Mouse (Mus musculus) intestine, embryonic 16.5 days (tissue): Measurements from ENCODE around the gene Sp2. TPM values are rescaled to one million over a fixed set of nuclear protein-coding genes. Genes with fewer than 3 reads are reported as not detected.
A peak's percentile ranks its signal among the peaks of the same experiment; 100 is the strongest.

Source experiments
- ATAC-seq: fragments of 200-750 bp; cut with Nextera tagmentation; 2 replicates; pipeline ENCODE4 v1.8.0; 2017; ENCODE audit warnings: moderate TSS enrichment, moderate library complexity
- H3K27ac ChIP-seq: fragments of 300-500 bp; sonication (generic); 2 replicates; pipeline ENCODE4 v1.5.1; 2014; ENCODE audit warnings: mild to moderate bottlenecking, low read length
- H3K27me3 ChIP-seq: fragments of 300-500 bp; sonication (generic); replicated peaks from 2 replicates; pipeline ENCODE4 v1.6.1; 2014; ENCODE audit warnings: low read length, control low read depth, mixed read lengths; ENCODE audit not compliant: control insufficient read depth, insufficient read depth
- H3K36me3 ChIP-seq: fragments of 300-500 bp; sonication (generic); 2 replicates; pipeline ENCODE4 v1.6.1; 2014; ENCODE audit warnings: low read length, control low read depth; ENCODE audit not compliant: control insufficient read depth, insufficient read depth
- H3K4me1 ChIP-seq: fragments of 300-500 bp; sonication (generic); 2 replicates; pipeline ENCODE4 v1.6.1; 2014; ENCODE audit warnings: low read length, control low read depth, mixed read lengths; ENCODE audit not compliant: control insufficient read depth, insufficient read depth
- H3K4me2 ChIP-seq: fragments of 300-500 bp; sonication (generic); 2 replicates; pipeline ENCODE4 v1.6.1; 2014; ENCODE audit warnings: low read depth, low read length, control low read depth
- H3K4me3 ChIP-seq: fragments of 300-500 bp; sonication (generic); 2 replicates; pipeline ENCODE4 v1.5.1; 2014; ENCODE audit warnings: mild to moderate bottlenecking, low read length
- H3K9ac ChIP-seq: fragments of 300-500 bp; sonication (generic); 2 replicates; pipeline ENCODE4 v1.6.1; 2014; ENCODE audit warnings: low read depth, low read length
- H3K9me3 ChIP-seq: fragments of 300-500 bp; sonication (generic); 2 replicates; pipeline ENCODE4 v1.6.1; 2016; ENCODE audit warnings: low read length, control low read depth; ENCODE audit not compliant: control insufficient read depth
- WGBS: fragments of 180-500 bp; shearing (Covaris S2); extraction: QIAGEN DNeasy Blood & Tissue Kit; methylation state at CpG from one replicate; pipeline ENCODE4 v1.1.7; 2014; 5-methylcytosine and 5-hydroxymethylcytosine counted together
- polyA plus RNA-seq: library from polyadenylated mRNA; unstranded; fragments of >200 nt; fragmentation: Nextera tagmentation; extraction: Ambion mirVana; gene quantifications from 2 replicates; pipeline ENCODE4 v1.2.1, GENCODE M21; 2015

Sp2 gene
- polyA plus RNA-seq = 13.2 and 13.8 TPM in 2 replicates

DNA sequence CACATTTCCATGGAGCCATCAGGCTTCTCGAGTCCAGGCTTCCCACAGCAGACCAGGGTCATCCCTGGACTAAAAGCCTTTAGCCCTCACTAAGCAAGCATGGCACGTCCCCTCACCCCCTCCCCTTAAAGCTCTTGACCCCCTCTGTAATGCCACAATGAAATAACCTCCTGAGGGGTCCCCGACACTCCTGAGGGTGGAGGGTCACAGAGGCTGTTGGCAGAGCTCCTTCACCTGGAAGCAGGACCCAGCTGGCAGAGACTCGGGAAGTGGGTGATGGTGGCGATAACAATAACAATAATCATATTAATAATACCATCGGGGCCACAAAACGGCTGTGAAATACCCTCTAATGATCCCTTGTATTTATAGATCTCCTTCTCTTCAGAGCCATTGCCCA is at the start of gene Sp2:
Sp2 (minus strand) TSS at position 101 of the 400 bp plus-strand sequence.
- Histone ChIP-seq H3K9me3 (no peaks in the 10 kb centered on the region), H3K27me3 (peaks cover 3% of the 10 kb centered on the region; the same call in 1 of the 2 replicates), H3K9ac (0 out of 2 replicates have a peak within 1 kb of the TSS, but pooled peaks have one; percentile 26), H3K27ac (no peak within 1 kb of the TSS), H3K36me3 (no peaks in the 10 kb centered on the region), H3K4me1 (peaks cover 12% of the 10 kb centered on the region; the same call in 1 of the 2 replicates), H3K4me3 (no peak within 1 kb of the TSS), H3K4me2 (0 out of 2 replicates have a peak within 1 kb of the TSS, but pooled peaks have one; percentile 7)
- ATAC-seq = no peak
- 79% methylated on average over 7 of the region's 7 CpGs for WGBS

GRCm38 (mm10) chr11:97032499-97032898 is 49.7 kb upstream of the Sp2 start:
- Histone ChIP-seq H3K4me3 (no peak overlapping the region), H3K4me2 (no peak overlapping the region), H3K27ac (no peak overlapping the region), H3K36me3 (no peaks in the 10 kb centered on the region), H3K4me1 (peaks cover 10% of the 10 kb centered on the region), H3K27me3 (no peaks in the 10 kb centered on the region), H3K9me3 (no peaks in the 10 kb centered on the region), H3K9ac (no peak overlapping the region)
- WGBS = 95% methylated on average over 4 of the region's 4 CpGs
- no peak for ATAC-seq

- Histone ChIP-seq H3K36me3 (no peaks in the 10 kb centered on the region), H3K4me3 (no peak overlapping the region), H3K27ac (no peak overlapping the region), H3K9me3 (no peaks in the 10 kb centered on the region), H3K4me2 (no peak overlapping the region), H3K27me3 (no peaks in the 10 kb centered on the region), H3K9ac (no peak overlapping the region), H3K4me1 (peaks cover 10% of the 10 kb centered on the region)
- WGBS = 85% methylated on average over 12 of the region's 12 CpGs
- ATAC-seq = no peak
Observed at GRCm38 (mm10) chr11:97031977-97032376, 49.2 kb upstream of the Sp2 start.

- Histone ChIP-seq H3K4me1 (peaks cover 15% of the 10 kb centered on the region), H3K36me3 (no peaks in the 10 kb centered on the region), H3K9ac (peak overlapping the region; percentile 75), H3K27ac (peak overlapping the region; percentile 26; the same call in 1 of the 2 replicates), H3K27me3 (no peaks in the 10 kb centered on the region), H3K9me3 (no peaks in the 10 kb centered on the region), H3K4me3 (peak overlapping the region; percentile 66), H3K4me2 (peak overlapping the region; percentile 91)
- 16% methylated on average over 15 of the region's 15 CpGs for WGBS
- ATAC-seq = no peak
Observed at GRCm38 (mm10) chr11:97030426-97030825, 47.7 kb upstream of the Sp2 start.

GRCm38 (mm10) chr11:97029686-97030417 is 47.1 kb upstream of the Sp2 start, which contains the start of gene Scrn2:
Gene Scrn2, plus strand, starts transcription at chr11:97029938.
- Histone ChIP-seq H3K9me3 (no peaks in the 10 kb centered on the region), H3K4me2 (peak within 1 kb of the TSS; percentile 91), H3K4me3 (peak within 1 kb of the TSS; percentile 66), H3K9ac (peak within 1 kb of the TSS; percentile 75), H3K36me3 (no peaks in the 10 kb centered on the region), H3K27ac (peak within 1 kb of the TSS; percentile 26), H3K27me3 (no peaks in the 10 kb centered on the region), H3K4me1 (peaks cover 19% of the 10 kb centered on the region)
- peak; percentile 82 for ATAC-seq
- 1% methylated on average over 25 of the region's 25 CpGs for WGBS

DNA sequence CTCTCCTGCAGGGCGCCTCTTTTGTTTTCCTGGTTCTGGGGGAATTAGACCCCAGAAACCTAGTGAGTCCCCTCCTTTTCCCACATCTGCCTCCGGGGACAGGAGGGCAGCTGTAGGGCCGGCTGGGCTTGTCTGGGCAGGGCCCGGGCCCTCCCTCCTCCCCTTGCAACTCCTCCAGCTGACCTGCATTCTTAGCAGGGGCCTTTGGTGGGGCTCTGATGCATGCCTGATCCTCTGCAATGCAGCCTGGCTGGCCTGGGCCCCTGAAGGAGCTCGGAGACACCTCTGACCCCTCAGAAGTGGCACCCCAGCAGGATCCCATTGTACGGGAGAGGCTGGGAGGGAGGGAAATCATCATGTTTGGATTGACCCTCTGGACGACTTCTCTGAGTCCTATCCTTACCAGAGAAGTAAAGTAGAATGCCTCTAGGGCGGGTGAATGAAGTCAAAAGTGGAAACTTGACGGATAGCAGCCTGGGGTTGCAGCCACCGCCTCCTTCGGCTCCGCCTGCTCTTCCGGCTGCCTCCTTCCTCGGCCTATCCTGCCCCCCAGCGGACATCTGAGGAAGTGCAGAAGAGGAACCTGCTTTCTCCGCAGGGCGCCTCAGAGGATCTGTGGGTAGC is 43.1 kb upstream of the Sp2 start:
- Histone ChIP-seq H3K9me3 (no peaks in the 10 kb centered on the region), H3K27ac (peak overlapping the region; percentile 42), H3K4me2 (peak overlapping the region; percentile 45), H3K4me1 (peaks cover 35% of the 10 kb centered on the region), H3K4me3 (peak overlapping the region; percentile 31), H3K9ac (peak overlapping the region; percentile 56), H3K27me3 (peaks cover 26% of the 10 kb centered on the region), H3K36me3 (no peaks in the 10 kb centered on the region)
- ATAC-seq = peak; percentile 32
- WGBS = 4% methylated on average over 17 of the region's 17 CpGs

DNA sequence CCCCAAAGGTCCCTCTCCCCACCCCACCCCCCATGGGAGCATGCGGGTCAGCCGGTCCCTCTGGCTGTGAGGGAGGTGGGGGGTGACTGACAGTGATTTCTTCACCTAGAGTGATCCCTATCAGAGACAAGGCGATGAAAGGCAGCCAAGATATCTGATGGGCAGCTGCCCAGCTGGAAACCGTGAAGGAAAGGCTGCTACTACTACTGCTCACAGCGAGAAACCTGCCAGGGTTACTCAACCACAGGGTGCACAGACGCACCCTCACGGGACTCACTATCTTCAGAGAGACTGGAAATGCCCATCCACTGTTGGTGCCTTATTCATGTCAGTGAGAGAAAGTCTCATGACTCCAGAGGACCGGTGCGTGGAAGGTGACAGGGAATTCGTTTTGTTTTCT is 42.2 kb upstream of the Sp2 start:
- Histone ChIP-seq H3K4me1 (peaks cover 27% of the 10 kb centered on the region), H3K4me2 (no peak overlapping the region), H3K27me3 (peaks cover 35% of the 10 kb centered on the region), H3K9ac (no peak overlapping the region), H3K9me3 (no peaks in the 10 kb centered on the region), H3K36me3 (no peaks in the 10 kb centered on the region), H3K4me3 (no peak overlapping the region), H3K27ac (no peak overlapping the region)
- ATAC-seq = no peak
- WGBS = 57% methylated on average over 10 of the region's 10 CpGs

GRCm38 (mm10) chr11:97021873-97022484 is 39.2 kb upstream of the Sp2 start:
- peaks cover 57% of the 10 kb centered on the region for H3K27me3 ChIP-seq

DNA sequence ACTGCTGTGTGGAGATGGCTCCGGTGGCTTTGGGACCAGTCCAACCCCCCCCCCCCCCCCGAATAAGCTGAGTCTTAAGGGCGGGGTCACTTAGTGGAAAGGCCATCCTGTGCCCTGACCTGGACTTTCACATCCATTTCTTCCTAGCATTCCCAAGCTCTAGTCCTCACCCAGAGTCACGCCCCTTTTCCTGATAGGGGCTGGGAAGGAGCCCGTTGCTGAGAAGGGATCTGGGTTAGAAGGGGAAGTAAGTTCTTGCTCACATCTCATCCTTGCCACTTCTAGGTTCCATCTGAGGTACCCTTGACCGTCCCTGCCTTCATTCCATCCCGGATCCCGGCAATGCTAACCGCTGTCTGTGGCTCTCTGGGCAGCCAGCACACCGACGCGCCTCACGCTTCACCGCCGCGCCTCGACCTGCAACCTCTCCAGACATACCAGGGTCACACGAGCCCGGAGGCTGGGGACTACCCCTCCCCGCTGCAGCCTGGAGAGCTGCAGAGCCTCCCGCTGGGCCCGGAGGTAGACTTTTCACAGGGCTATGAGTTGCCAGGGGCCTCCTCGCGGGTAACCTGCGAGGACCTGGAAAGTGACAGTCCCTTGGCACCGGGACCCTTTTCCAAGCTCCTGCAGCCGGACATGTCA is 38.5 kb upstream of the Sp2 start:
- Histone ChIP-seq H3K4me3 (peak overlapping the region; percentile 66), H3K4me2 (peak overlapping the region; percentile 98), H3K9ac (peak overlapping the region; percentile 78), H3K36me3 (no peaks in the 10 kb centered on the region), H3K27ac (no peak overlapping the region), H3K9me3 (no peaks in the 10 kb centered on the region), H3K4me1 (peaks cover 45% of the 10 kb centered on the region), H3K27me3 (peaks cover 64% of the 10 kb centered on the region)
- ATAC-seq = 0 out of 2 replicates have a peak, but pooled peaks have one; percentile 11
- 1% methylated on average over 27 of the region's 27 CpGs for WGBS

More at GRCm38 (mm10) chr11:97021873-97022484, 39.2 kb upstream of the Sp2 start:
- Histone ChIP-seq H3K36me3 (no peaks in the 10 kb centered on the region), H3K9me3 (no peaks in the 10 kb centered on the region), H3K27ac (no peak overlapping the region), H3K4me3 (peak overlapping the region; percentile 66), H3K9ac (peak overlapping the region; percentile 78), H3K4me1 (peaks cover 45% of the 10 kb centered on the region), H3K4me2 (peak overlapping the region; percentile 98)
- ATAC-seq = peak; percentile 75
- whole genome bisulfite sequencing = under 1% methylated on average over 49 of the region's 50 CpGs
